Mouse (Mus musculus): ENCODE results near the gene Tuft1. TPM values are rescaled to one million over a fixed set of nuclear protein-coding genes. Genes with fewer than 3 reads are reported as not detected.
A peak's percentile ranks its signal among the peaks of the same experiment; 100 is the strongest.

Gene Tuft1
- total RNA-seq, 2 experiments from 2014 or later: 3.3 to 3.5 TPM

GRCm38 (mm10) chr3:94597224-94597779 is 61.4 kb downstream of the Tuft1 start:
- no peak for DNase-seq (ENCODE audit: low spot score in 2 of 2)

DNA sequence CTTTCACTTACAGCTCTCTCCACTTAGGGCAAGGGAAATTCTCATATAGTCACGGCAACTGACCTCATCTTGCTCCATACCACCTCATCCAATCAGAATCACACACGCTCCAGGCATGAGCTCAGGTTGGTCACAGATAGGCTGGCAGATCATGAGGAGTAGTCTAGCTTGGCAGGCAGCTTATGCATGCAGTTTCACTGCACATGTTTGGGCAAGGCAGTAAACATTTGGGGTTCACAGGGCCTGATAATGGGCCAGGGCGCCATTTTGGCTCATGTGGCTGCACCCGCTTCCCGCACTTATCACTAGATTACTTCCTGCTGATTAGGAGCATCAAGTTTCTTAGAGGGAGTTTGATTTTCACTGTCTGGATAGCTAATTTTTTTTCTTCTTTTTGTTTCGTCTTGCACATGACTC is 62.8 kb downstream of the Tuft1 start:
- DNase-seq (ENCODE audit: low spot score in 2 of 2): no peak

DNA sequence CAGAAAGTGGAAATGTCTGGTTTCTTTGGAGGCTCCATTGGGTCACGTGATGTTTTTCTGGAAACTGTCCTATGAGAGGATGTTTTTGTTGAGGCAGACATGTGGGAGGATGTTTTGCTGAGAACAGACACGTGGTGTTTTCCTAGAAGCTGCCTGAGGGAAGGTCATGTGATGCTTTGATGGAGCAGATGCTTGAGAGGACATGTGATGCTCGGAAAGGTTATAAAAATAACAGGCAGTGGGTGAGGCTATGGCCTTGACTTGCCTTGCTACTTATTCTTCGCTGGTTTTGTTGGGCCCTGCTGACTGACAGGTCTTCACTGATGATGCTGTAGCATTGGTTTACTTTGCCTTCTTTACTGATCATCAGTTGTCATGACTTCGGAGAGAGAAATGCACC is 67.6 kb downstream of the Tuft1 start:
- no peak for DNase-seq (ENCODE audit: low spot score in 2 of 2)

GRCm38 (mm10) chr3:94587962-94588361 is 70.7 kb downstream of the Tuft1 start:
- DNase-seq (ENCODE audit: low spot score in 2 of 2): no peak

- no peak for DNase-seq (ENCODE audit: low spot score in 2 of 2)
These were observed 75.7 kb downstream of the Tuft1 start for GRCm38 (mm10) chr3:94582944-94583343.

DNA sequence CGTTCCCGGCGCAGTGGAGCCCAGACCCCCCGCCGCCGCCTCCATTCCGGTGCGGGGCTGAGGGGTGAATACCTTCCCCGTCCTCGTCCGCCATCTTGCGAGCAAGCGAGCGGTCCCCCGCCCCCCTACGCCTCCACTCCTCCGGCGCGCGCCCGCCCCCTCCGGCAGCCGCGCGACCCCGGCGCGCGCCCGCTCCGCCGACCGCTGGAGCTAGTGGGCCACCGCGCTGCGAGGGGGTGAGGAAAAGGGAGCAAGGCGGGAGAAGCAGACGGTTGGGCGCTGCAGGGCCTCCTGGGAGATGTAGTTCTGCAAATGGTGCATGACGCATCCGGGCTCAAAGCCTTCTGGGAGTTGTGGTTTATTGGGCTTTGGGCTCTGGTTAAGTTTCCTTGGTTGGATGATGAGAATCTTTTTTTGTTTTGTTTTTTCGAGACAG is 76.2 kb downstream of the Tuft1 start, which contains the start of gene Snx27:
Gene Snx27 (minus strand): TSS at position 261 of the 436 bp plus-strand sequence.
- peak; percentile 91 to 95 for DNase-seq (ENCODE audit: low spot score in 2 of 2)

- no peak for DNase-seq (ENCODE audit: low spot score in 2 of 2)
These were observed 76.7 kb downstream of the Tuft1 start for GRCm38 (mm10) chr3:94581793-94582455.

GRCm38 (mm10) chr3:94581138-94581780 is 77.4 kb downstream of the Tuft1 start:
- DNase-seq (ENCODE audit: low spot score in 2 of 2): peak in 1 of 2 experiments; percentile 17

GRCm38 (mm10) chr3:94574506-94574905 is 84.2 kb downstream of the Tuft1 start:
- no peak for DNase-seq (ENCODE audit: low spot score in 2 of 2)

DNA sequence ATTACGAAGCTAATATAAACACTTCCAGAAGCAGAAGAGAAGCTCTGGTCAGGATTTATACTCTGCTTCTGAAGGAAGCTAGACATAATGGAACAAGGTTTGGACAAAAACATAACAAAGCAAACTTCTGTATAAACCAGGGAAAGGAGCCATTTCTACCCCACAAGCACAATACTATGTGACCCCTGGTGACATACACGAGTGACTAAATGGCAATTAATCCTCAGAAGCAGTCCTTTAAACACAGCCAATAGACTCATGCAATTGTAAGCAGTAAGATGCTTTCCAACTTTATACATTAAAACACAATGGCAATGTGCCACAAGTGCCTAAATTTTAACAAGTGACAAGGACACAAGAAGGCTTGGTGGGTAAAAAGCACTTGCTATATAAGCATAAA is 91.4 kb downstream of the Tuft1 start:
- no peak for DNase-seq (ENCODE audit: low spot score in 2 of 2)

DNA sequence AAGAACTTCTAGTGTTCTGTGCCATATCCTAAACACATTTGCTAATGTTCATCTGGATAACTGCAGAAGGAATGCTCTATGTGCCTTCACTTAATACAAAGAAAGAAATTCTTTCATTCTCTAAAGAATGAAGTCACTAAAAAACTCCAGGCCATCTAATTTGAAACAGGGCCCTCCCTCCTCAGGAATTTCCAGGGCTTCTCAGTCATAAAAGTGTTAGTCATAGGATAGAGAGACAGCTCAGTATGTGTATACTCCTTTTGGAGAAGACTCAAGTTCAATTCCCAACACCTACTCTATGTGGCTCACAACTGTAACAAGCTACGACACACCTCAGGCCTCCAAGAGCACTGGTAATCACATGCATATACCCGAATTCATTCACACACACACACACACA is 93.1 kb downstream of the Tuft1 start:
- DNase-seq (ENCODE audit: low spot score in 2 of 2): no peak

- DNase-seq (ENCODE audit: low spot score in 2 of 2): no peak
These were observed 93.5 kb downstream of the Tuft1 start for GRCm38 (mm10) chr3:94565127-94565526.

- no peak for DNase-seq (ENCODE audit: low spot score in 2 of 2)
These were observed 94.2 kb downstream of the Tuft1 start for GRCm38 (mm10) chr3:94564356-94565010.

- DNase-seq (ENCODE audit: low spot score in 2 of 2): no peak
These were observed 95.5 kb downstream of the Tuft1 start for GRCm38 (mm10) chr3:94563163-94563562.

Other genes starting within 250 kb of the Tuft1 start
- gene Tdrkh, start 245.6 kb downstream of the Tuft1 start, total RNA-seq (2021): 10 to 100 TPM; 41.9 to 45.3 TPM
- gene Mrpl9, start 215.6 kb downstream of the Tuft1 start, total RNA-seq (2021): 10 to 100 TPM; 42.5 to 43.0 TPM
- gene Oaz3, start 215.0 kb downstream of the Tuft1 start, total RNA-seq (2021): not detected
- 100 to 1,000 TPM; 167 to 185 TPM for gene Celf3, start 180.6 kb downstream of the Tuft1 start, total RNA-seq (2021)
- 1 to 10 TPM; 6.5 to 9.6 TPM for gene Riiad1, start 178.5 kb downstream of the Tuft1 start, total RNA-seq (2021)
- gene Snx27, start 76.2 kb downstream of the Tuft1 start, total RNA-seq (2021): 100 to 1,000 TPM; 112 to 115 TPM
- not detected for gene Gm10972, start 15.8 kb downstream of the Tuft1 start, total RNA-seq (2021)
- gene Selenbp2, start 34.7 kb upstream of the Tuft1 start, total RNA-seq (2021): under 1 TPM; 0.77 to 0.99 TPM
- 1 to 10 TPM; 3.6 to 3.7 TPM for gene Cgn, start 127.6 kb upstream of the Tuft1 start, total RNA-seq (2021)
- gene Pogz, start 178.7 kb upstream of the Tuft1 start, total RNA-seq (2021): 10 to 100 TPM; 57.0 to 58.6 TPM
- gene Psmb4, start 228.1 kb upstream of the Tuft1 start, total RNA-seq (2021): 100 to 1,000 TPM; 267 to 268 TPM

Data from layer of hippocampus, adult 18-20 months (tissue).